ENCODE assay signal across 20 mouse cellular contexts in genomic region chr2:78859266-78860087, GRCm38 (mm10). TPM values are rescaled to one million over a fixed set of nuclear protein-coding genes. Genes with fewer than 3 reads are reported as not detected.
DNase-seq lines count a peak whose midpoint lies in the region; ATAC-seq lines count a peak whose summit lies in the region.
"Had no signal": no experiment of that assay in that cellular context is flagged by ENCODE, and none has a peak within 500 bp of the region (broad histone marks: within the 10 kb centered on the region; RNA-seq: fewer than 3 reads in every experiment).

No protein-coding gene starts in this region.

- WGBS in midbrain, embryonic 13.5 days = 73% methylated on average over 12 of the region's 12 CpGs
- 87% methylated on average over 12 of the region's 12 CpGs for WGBS in midbrain, embryonic 10.5 days
- WGBS in liver, embryonic 13.5 days (ENCODE audit: insufficient replicate concordance) = 27% methylated on average over 12 of the region's 12 CpGs
- WGBS in hindbrain, embryonic 16.5 days = 80% methylated on average over 12 of the region's 12 CpGs
- WGBS in forebrain, embryonic 14.5 days = 67% methylated on average over 12 of the region's 12 CpGs

- no peak overlapping the region for H3K27ac ChIP-seq in midbrain, embryonic 13.5 days
- H3K27ac ChIP-seq in midbrain, embryonic 10.5 days (replicated peaks) = no peak overlapping the region
- H3K27ac ChIP-seq in liver, embryonic 13.5 days = peak overlapping the region; percentile 85
- H3K27ac ChIP-seq in hindbrain, embryonic 16.5 days (ENCODE audit: low read depth, low read length) = no peak overlapping the region
- no peak overlapping the region for H3K27ac ChIP-seq in forebrain, embryonic 14.5 days (ENCODE audit: low read depth, low read length)
- H3K27ac ChIP-seq: embryonic facial prominence, embryonic 12.5 days; forebrain, embryonic 10.5 days; heart, embryonic 10.5 days; hindbrain, embryonic 13.5 days; layer of hippocampus, adult 2 months; neural tube, embryonic 13.5 days had no signal

- H3K36me3 ChIP-seq in midbrain, embryonic 13.5 days = no peaks in the 10 kb centered on the region
- no peaks in the 10 kb centered on the region for H3K36me3 ChIP-seq in midbrain, embryonic 10.5 days
- no peaks in the 10 kb centered on the region for H3K36me3 ChIP-seq in liver, embryonic 13.5 days
- no peaks in the 10 kb centered on the region for H3K36me3 ChIP-seq in hindbrain, embryonic 16.5 days (ENCODE audit: control insufficient read depth, insufficient read depth, low read length)
- no peaks in the 10 kb centered on the region for H3K36me3 ChIP-seq in forebrain, embryonic 14.5 days (ENCODE audit: control insufficient read depth, insufficient read depth, low read length)
- H3K36me3 ChIP-seq: embryonic facial prominence, embryonic 12.5 days; forebrain, embryonic 10.5 days; heart, embryonic 10.5 days; hindbrain, embryonic 13.5 days; neural tube, embryonic 13.5 days had no signal

- DNase-seq in midbrain, embryonic 10.5 days (ENCODE audit: low spot score) = no peak
- peak; percentile 64 for DNase-seq in liver, embryonic 13.5 days
- no peak for DNase-seq in adrenal gland, adult 2 months
- no peak for DNase-seq in forebrain, embryonic 14.5 days (ENCODE audit: low spot score)
- DNase-seq: cerebellum, adult 11-12 months; gastrocnemius, postnatal 25 days; heart, postnatal 14 days; lung, postnatal 14 days; thymus, postnatal 14 days had no signal

- H3K4me3 ChIP-seq in midbrain, embryonic 13.5 days (replicated peaks) = no peak overlapping the region
- H3K4me3 ChIP-seq in midbrain, embryonic 10.5 days = no peak overlapping the region
- no peak overlapping the region for H3K4me3 ChIP-seq in liver, embryonic 13.5 days (replicated peaks)
- no peak overlapping the region for H3K4me3 ChIP-seq in hindbrain, embryonic 16.5 days (ENCODE audit: low read length)
- no peak overlapping the region for H3K4me3 ChIP-seq in forebrain, embryonic 14.5 days (ENCODE audit: low read depth, low read length)
- H3K4me3 ChIP-seq: embryonic facial prominence, embryonic 12.5 days; forebrain, embryonic 10.5 days; heart, embryonic 10.5 days; hindbrain, embryonic 13.5 days; layer of hippocampus, adult 2 months; neural tube, embryonic 13.5 days had no signal

- no peak overlapping the region for H3K4me2 ChIP-seq in midbrain, embryonic 13.5 days (replicated peaks)
- peak overlapping the region; percentile 33 for H3K4me2 ChIP-seq in liver, embryonic 13.5 days
- no peak overlapping the region for H3K4me2 ChIP-seq in hindbrain, embryonic 16.5 days (ENCODE audit: low read length)
- no peak overlapping the region for H3K4me2 ChIP-seq in forebrain, embryonic 14.5 days (ENCODE audit: low read length)
- H3K4me2 ChIP-seq: embryonic facial prominence, embryonic 12.5 days; hindbrain, embryonic 13.5 days; neural tube, embryonic 13.5 days had no signal

- no peaks in the 10 kb centered on the region for H3K9me3 ChIP-seq in midbrain, embryonic 13.5 days
- H3K9me3 ChIP-seq in midbrain, embryonic 10.5 days (replicated peaks) = no peaks in the 10 kb centered on the region
- H3K9me3 ChIP-seq in liver, embryonic 13.5 days (replicated peaks) = no peaks in the 10 kb centered on the region
- H3K9me3 ChIP-seq in hindbrain, embryonic 16.5 days (ENCODE audit: control insufficient read depth, low read length) = no peaks in the 10 kb centered on the region
- no peaks in the 10 kb centered on the region for H3K9me3 ChIP-seq in forebrain, embryonic 14.5 days (replicated peaks; ENCODE audit: control insufficient read depth, low read length)
- H3K9me3 ChIP-seq: embryonic facial prominence, embryonic 12.5 days; forebrain, embryonic 10.5 days; heart, embryonic 10.5 days; hindbrain, embryonic 13.5 days; neural tube, embryonic 13.5 days had no signal

- H3K4me1 ChIP-seq in midbrain, embryonic 13.5 days (replicated peaks) = peaks cover 8% of the 10 kb centered on the region; the same call in 1 of the 2 replicates
- H3K4me1 ChIP-seq in midbrain, embryonic 10.5 days = no peaks in the 10 kb centered on the region
- peaks cover 52% of the 10 kb centered on the region for H3K4me1 ChIP-seq in liver, embryonic 13.5 days (replicated peaks)
- no peaks in the 10 kb centered on the region for H3K4me1 ChIP-seq in hindbrain, embryonic 16.5 days (ENCODE audit: control insufficient read depth, insufficient read depth, low read depth, low read length)
- no peaks in the 10 kb centered on the region for H3K4me1 ChIP-seq in forebrain, embryonic 14.5 days (ENCODE audit: control insufficient read depth, insufficient read depth, low read length)
- H3K4me1 ChIP-seq: embryonic facial prominence, embryonic 12.5 days; forebrain, embryonic 10.5 days; hindbrain, embryonic 13.5 days had no signal

- no peak overlapping the region for H3K9ac ChIP-seq in midbrain, embryonic 13.5 days (replicated peaks)
- H3K9ac ChIP-seq in liver, embryonic 13.5 days = peak overlapping the region; percentile 42; the same call in 1 of the 2 replicates
- no peak overlapping the region for H3K9ac ChIP-seq in hindbrain, embryonic 16.5 days (ENCODE audit: low read depth, low read length)
- no peak overlapping the region for H3K9ac ChIP-seq in forebrain, embryonic 14.5 days (ENCODE audit: low read length)
- H3K9ac ChIP-seq: embryonic facial prominence, embryonic 12.5 days; hindbrain, embryonic 13.5 days; neural tube, embryonic 13.5 days had no signal

- no peaks in the 10 kb centered on the region for H3K27me3 ChIP-seq in midbrain, embryonic 13.5 days
- H3K27me3 ChIP-seq in midbrain, embryonic 10.5 days (ENCODE audit: low read depth, poor library complexity, severe bottlenecking) = no peaks in the 10 kb centered on the region
- H3K27me3 ChIP-seq in liver, embryonic 13.5 days = no peaks in the 10 kb centered on the region
- H3K27me3 ChIP-seq in hindbrain, embryonic 16.5 days (replicated peaks; ENCODE audit: control insufficient read depth, insufficient read depth, low read length) = no peaks in the 10 kb centered on the region
- H3K27me3 ChIP-seq in forebrain, embryonic 14.5 days (replicated peaks; ENCODE audit: control insufficient read depth, insufficient read depth, low read length) = no peaks in the 10 kb centered on the region
- H3K27me3 ChIP-seq: CH12.LX; embryonic facial prominence, embryonic 12.5 days; hindbrain, embryonic 13.5 days; neural tube, embryonic 13.5 days had no signal

- ATAC-seq in midbrain, embryonic 13.5 days = 0 out of 2 replicates have a peak, but pooled peaks have one; percentile 30
- peak; percentile 87 for ATAC-seq in erythroblast, adult 5-6 weeks (replicated peaks; ENCODE audit: low FRiP score, poor library complexity, severe bottlenecking)
- peak; percentile 96 for ATAC-seq in liver, embryonic 13.5 days (ENCODE audit: low read depth)
- no peak for ATAC-seq in hindbrain, embryonic 16.5 days
- ATAC-seq in forebrain, embryonic 14.5 days = no peak
- ATAC-seq: intestine, postnatal 0 days had no signal

RNA-seq across cellular contexts. Expression of gene Ube2e3, which starts 8.4 kb away (rescaled TPM):
- polyA plus RNA-seq in midbrain, embryonic 13.5 days (2015; fragmentation: Nextera tagmentation; extraction: Ambion mirVana) = 299 and 325 TPM in 2 replicates
- polyA plus RNA-seq in midbrain, embryonic 10.5 days (2016; fragmentation: Nextera tagmentation; extraction: Ambion mirVana) = 215 and 239 TPM in 2 replicates
- 41.1 and 50.2 TPM in 2 replicates for total RNA-seq in erythroblast, adult 5-6 weeks (2015; ENCODE audit: low replicate concordance)
- total RNA-seq in erythroblast, adult 5-6 weeks (2017; ENCODE audit: low replicate concordance) = 51.5 and 63.1 TPM in 2 replicates
- 104 and 106 TPM in 2 replicates for polyA plus RNA-seq in liver, embryonic 13.5 days (2015; fragmentation: Nextera tagmentation; extraction: Ambion mirVana)
- 10 to 100 TPM; 41.4 to 48.7 TPM for total RNA-seq in adrenal gland, adult 2 months (2021)
- polyA plus RNA-seq in adrenal gland, adult 2 months (2012; rRNA removed) = 57.7 and 62.7 TPM in 2 replicates
- 247 and 257 TPM in 2 replicates for polyA plus RNA-seq in hindbrain, embryonic 16.5 days (2015; fragmentation: Nextera tagmentation; extraction: Ambion mirVana)
- 269 and 278 TPM in 2 replicates for polyA plus RNA-seq in forebrain, embryonic 14.5 days (2014; fragmentation: Nextera tagmentation; extraction: Ambion mirVana)

Comparison
In these comparisons a context has a peak if more than half of its experiments do, and no peak if none do; other contexts are left out.
1. ATAC-seq: peak in midbrain, embryonic 13.5 days (single experiment), erythroblast, adult 5-6 weeks (single experiment) and liver, embryonic 13.5 days (single experiment); none in hindbrain, embryonic 16.5 days (single experiment) and forebrain, embryonic 14.5 days (single experiment).